Mouse (Mus musculus): ENCODE results near the gene Rnaseh1. TPM values are rescaled to one million over a fixed set of nuclear protein-coding genes. Genes with fewer than 3 reads are reported as not detected.

The Rnaseh1 gene
- polyA plus RNA-seq, 1 experiment from 2014 or later, result 23.9 TPM

- H3K9ac ChIP-seq, result no peak overlapping the region
- no peak for ATAC-seq (ENCODE audit: low read depth)
- H3K4me2 ChIP-seq, result no peak overlapping the region
- peaks cover 9% of the 10 kb centered on the region; the same call in 1 of the 2 replicates for H3K4me1 ChIP-seq (replicated peaks)
- WGBS, result 87% methylated on average over 2 of the region's 2 CpGs
- no peaks in the 10 kb centered on the region for H3K27me3 ChIP-seq
- peaks cover 14% of the 10 kb centered on the region for H3K36me3 ChIP-seq
- H3K27ac ChIP-seq (replicated peaks), result no peak overlapping the region
- no peak overlapping the region for H3K4me3 ChIP-seq
- no peaks in the 10 kb centered on the region for H3K9me3 ChIP-seq
These were observed 25.2 kb upstream of the Rnaseh1 start for GRCm38 (mm10) chr12:28624251-28624650.

GRCm38 (mm10) chr12:28625407-28625806 lies 24.0 kb upstream of the Rnaseh1 start:
- Histone ChIP-seq H3K9me3 (no peaks in the 10 kb centered on the region), H3K27me3 (no peaks in the 10 kb centered on the region), H3K27ac (replicated peaks) (no peak overlapping the region), H3K4me3 (no peak overlapping the region), H3K4me2 (no peak overlapping the region), H3K4me1 (replicated peaks) (peaks cover 9% of the 10 kb centered on the region; the same call in 1 of the 2 replicates), H3K9ac (no peak overlapping the region), H3K36me3 (peaks cover 26% of the 10 kb centered on the region)
- 85% methylated on average over 7 of the region's 7 CpGs for WGBS
- no peak for ATAC-seq (ENCODE audit: low read depth)

GRCm38 (mm10) chr12:28627092-28627491 lies 22.3 kb upstream of the Rnaseh1 start:
- 76% methylated on average over 4 of the region's 4 CpGs for WGBS
- ATAC-seq (ENCODE audit: low read depth), result no peak
- no peak overlapping the region for H3K9ac ChIP-seq

DNA sequence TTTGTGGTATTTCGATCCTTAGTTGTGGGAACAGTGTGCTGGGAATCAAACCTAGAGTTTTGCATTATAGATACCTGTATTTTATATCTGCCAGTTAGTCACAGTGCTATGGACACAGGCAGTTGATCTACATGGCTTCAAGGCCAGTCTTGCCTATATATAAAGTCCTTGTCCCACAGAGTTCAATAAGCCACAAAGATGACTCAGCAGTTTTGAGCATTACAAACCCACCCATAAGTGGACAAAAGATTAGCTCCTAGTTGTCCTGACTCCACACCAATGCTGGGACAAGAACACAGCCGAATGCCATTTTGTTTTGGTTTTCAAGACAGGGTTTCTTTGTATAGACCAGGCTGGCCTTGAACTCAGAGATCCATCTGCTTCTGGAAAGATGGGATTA lies 21.0 kb upstream of the Rnaseh1 start:
- H3K4me2 ChIP-seq, result no peak overlapping the region
- no peak overlapping the region for H3K4me3 ChIP-seq
- peaks cover 56% of the 10 kb centered on the region for H3K36me3 ChIP-seq
- H3K27ac ChIP-seq (replicated peaks), result no peak overlapping the region
- WGBS, result 93% methylated on average over 2 of the region's 2 CpGs
- no peak overlapping the region for H3K9ac ChIP-seq
- H3K27me3 ChIP-seq, result no peaks in the 10 kb centered on the region
- peaks cover 14% of the 10 kb centered on the region for H3K4me1 ChIP-seq (replicated peaks)
- H3K9me3 ChIP-seq, result no peaks in the 10 kb centered on the region
- ATAC-seq (ENCODE audit: low read depth), result no peak

More at GRCm38 (mm10) chr12:28627092-28627491, 22.3 kb upstream of the Rnaseh1 start:
- no peak overlapping the region for H3K4me3 ChIP-seq
- peaks cover 43% of the 10 kb centered on the region for H3K36me3 ChIP-seq
- H3K27me3 ChIP-seq, result no peaks in the 10 kb centered on the region
- H3K27ac ChIP-seq (replicated peaks), result no peak overlapping the region
- peaks cover 2% of the 10 kb centered on the region; the same call in 1 of the 2 replicates for H3K4me1 ChIP-seq (replicated peaks)
- no peaks in the 10 kb centered on the region for H3K9me3 ChIP-seq
- H3K4me2 ChIP-seq, result no peak overlapping the region

DNA sequence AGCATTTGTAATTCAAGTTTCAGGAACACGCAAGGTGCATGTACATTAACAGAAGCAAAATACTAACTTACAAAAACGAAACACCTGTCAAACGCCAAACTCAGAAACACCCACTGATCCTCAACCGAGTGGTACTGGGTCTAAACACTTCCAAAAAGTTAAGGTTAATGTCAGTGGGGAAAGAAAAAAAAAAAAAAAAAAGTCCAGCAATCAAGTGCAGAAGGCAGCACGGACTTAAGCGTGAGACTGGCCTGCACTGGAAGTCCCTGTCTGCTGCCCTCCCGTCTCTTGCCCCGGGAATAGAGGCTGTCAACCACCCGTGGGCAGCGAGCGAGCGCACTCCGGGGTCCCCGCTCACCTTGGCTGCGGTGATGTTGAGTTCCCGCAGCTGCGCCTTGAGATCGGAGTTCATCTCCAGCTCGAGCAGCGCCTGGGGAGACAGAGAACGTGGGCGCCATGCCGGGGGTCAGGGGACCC lies 14.3 kb upstream of the Rnaseh1 start:
- H3K9me3 ChIP-seq, result no peaks in the 10 kb centered on the region
- peak overlapping the region; percentile 88 for H3K4me2 ChIP-seq
- peak overlapping the region; percentile 95 for H3K4me3 ChIP-seq
- 2% methylated on average over 23 of the region's 23 CpGs for WGBS
- H3K4me1 ChIP-seq (replicated peaks), result peaks cover 30% of the 10 kb centered on the region
- H3K9ac ChIP-seq, result peak overlapping the region; percentile 100
- ATAC-seq (ENCODE audit: low read depth), result peak; percentile 23
- no peaks in the 10 kb centered on the region for H3K27me3 ChIP-seq
- H3K27ac ChIP-seq (replicated peaks), result peak overlapping the region; percentile 89
- peaks cover 39% of the 10 kb centered on the region for H3K36me3 ChIP-seq

DNA sequence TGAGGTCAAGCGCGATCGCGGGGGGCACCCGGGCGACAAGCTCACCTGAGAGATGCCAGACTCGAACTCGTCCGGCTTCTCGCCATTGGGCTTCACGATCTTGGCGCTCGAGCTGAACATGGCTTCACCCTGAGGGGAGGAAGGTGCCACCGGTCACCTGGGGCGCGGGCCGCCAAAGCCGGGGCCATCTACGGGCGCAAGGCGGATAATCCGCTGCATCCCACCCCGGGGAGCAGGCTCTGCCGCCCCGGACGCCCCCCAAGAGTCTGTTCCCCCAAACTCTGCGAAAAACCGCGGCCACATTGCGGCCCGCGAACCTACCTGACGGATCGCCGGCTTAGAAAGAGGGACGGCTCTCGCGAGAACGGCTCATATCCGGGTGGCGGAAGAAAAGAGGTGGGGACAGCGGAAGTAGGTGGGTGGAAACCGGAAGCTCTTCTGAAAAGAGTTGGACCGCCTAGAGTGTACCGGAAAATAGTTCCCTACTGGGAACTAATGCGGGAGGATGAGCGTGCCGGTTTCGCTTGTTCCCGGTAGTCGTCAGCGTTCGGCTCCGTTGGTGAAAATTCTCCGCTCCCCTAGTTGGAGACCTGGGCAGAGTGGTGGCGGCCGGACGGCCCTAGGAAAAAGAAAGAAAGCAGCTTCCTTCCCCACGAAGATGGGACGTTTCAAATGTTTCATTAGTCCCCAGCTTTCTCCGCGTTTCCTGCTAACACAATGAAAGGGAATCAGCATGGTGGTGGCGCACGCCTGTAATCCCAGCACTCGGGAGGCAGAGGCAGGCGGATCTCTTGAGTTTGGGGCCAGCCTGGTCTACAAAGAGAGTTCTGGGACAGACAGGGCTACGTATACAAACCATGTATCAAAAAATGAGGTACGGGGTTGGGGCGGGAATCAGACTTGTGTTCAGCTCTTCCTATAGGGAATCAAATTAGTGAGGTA lies 13.6 kb upstream of the Rnaseh1 start, which contains the start of gene Rps7:
Gene Rps7, minus strand, starts transcription at position 419 of the 942 bp plus-strand sequence.
- peaks cover 32% of the 10 kb centered on the region for H3K36me3 ChIP-seq
- peak within 1 kb of the TSS; percentile 88 for H3K4me2 ChIP-seq
- WGBS, result 5% methylated on average over 69 of the region's 69 CpGs
- peaks cover 30% of the 10 kb centered on the region for H3K4me1 ChIP-seq (replicated peaks)
- ATAC-seq (ENCODE audit: low read depth), result peak; percentile 97
- H3K4me3 ChIP-seq, result peak within 1 kb of the TSS; percentile 95
- H3K9me3 ChIP-seq, result no peaks in the 10 kb centered on the region
- H3K27ac ChIP-seq (replicated peaks), result peak within 1 kb of the TSS; percentile 89
- H3K9ac ChIP-seq, result peak within 1 kb of the TSS; percentile 100
- no peaks in the 10 kb centered on the region for H3K27me3 ChIP-seq

- Histone ChIP-seq H3K27ac (replicated peaks) (no peak overlapping the region), H3K9ac (no peak overlapping the region), H3K9me3 (no peaks in the 10 kb centered on the region), H3K4me1 (replicated peaks) (peaks cover 30% of the 10 kb centered on the region), H3K36me3 (peaks cover 25% of the 10 kb centered on the region), H3K4me3 (peak overlapping the region; percentile 95), H3K4me2 (peak overlapping the region; percentile 88), H3K27me3 (no peaks in the 10 kb centered on the region)
- ATAC-seq (ENCODE audit: low read depth), result no peak
- WGBS, result 86% methylated on average over 6 of the region's 6 CpGs
These were observed 12.9 kb upstream of the Rnaseh1 start for GRCm38 (mm10) chr12:28636543-28636942.

DNA sequence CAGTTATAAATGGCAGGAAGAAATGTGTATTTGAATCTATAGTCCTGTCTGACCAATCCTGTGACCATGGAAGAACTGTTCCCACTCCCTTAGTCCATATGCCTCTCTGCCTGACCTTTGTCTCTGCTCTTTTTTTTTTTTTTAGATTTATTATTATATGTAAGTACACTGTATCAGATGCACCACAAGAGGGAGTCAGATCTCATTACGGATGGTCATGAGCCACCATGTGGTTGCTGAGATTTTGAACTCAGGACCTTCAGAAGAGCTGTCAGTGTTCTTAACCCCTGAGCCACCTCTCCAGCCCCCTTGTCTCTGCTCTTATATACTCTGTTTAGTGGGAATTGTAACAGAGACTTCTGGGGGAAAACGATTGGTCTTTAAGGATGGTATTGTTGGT lies 10.6 kb upstream of the Rnaseh1 start:
- no peak overlapping the region for H3K9ac ChIP-seq
- H3K27ac ChIP-seq (replicated peaks), result no peak overlapping the region
- WGBS, result 67% methylated on average over 2 of the region's 2 CpGs
- H3K27me3 ChIP-seq, result peaks cover 10% of the 10 kb centered on the region; the same call in 1 of the 2 replicates
- ATAC-seq (ENCODE audit: low read depth), result no peak
- H3K4me1 ChIP-seq (replicated peaks), result peaks cover 12% of the 10 kb centered on the region
- no peak overlapping the region for H3K4me3 ChIP-seq
- no peak overlapping the region for H3K4me2 ChIP-seq
- H3K36me3 ChIP-seq, result peaks cover 2% of the 10 kb centered on the region
- no peaks in the 10 kb centered on the region for H3K9me3 ChIP-seq

DNA sequence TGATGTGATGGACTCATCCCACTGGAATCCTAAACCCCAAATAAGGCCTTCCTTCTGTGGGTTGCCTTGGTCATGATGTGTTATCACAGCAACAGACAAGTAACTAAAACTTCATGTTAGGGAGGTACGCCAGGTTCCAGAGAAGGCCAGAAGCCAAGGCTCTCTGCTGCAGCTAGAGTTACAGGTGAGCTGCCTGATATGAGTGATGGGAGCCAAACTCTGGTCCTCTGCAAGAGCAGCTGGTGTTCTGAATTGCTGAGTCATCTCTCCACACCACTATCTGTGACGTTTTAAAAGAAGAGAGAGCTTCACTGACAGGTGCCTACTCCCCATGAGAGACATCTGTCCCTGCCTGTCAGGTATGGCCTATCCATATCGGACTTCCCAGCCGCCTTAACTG lies 13.2 kb downstream of the Rnaseh1 start:
- no peak overlapping the region for H3K9ac ChIP-seq
- no peak overlapping the region for H3K27ac ChIP-seq (replicated peaks)
- H3K9me3 ChIP-seq, result no peaks in the 10 kb centered on the region
- H3K36me3 ChIP-seq, result peaks cover 45% of the 10 kb centered on the region
- 84% methylated on average over 4 of the region's 4 CpGs for WGBS
- H3K4me1 ChIP-seq (replicated peaks), result no peaks in the 10 kb centered on the region
- no peaks in the 10 kb centered on the region for H3K27me3 ChIP-seq
- no peak overlapping the region for H3K4me3 ChIP-seq
- ATAC-seq (ENCODE audit: low read depth), result no peak
- no peak overlapping the region for H3K4me2 ChIP-seq

- Histone ChIP-seq H3K4me3 (no peak overlapping the region), H3K27me3 (no peaks in the 10 kb centered on the region), H3K4me2 (no peak overlapping the region), H3K9me3 (no peaks in the 10 kb centered on the region), H3K9ac (no peak overlapping the region), H3K27ac (replicated peaks) (no peak overlapping the region), H3K4me1 (replicated peaks) (no peaks in the 10 kb centered on the region), H3K36me3 (peaks cover 9% of the 10 kb centered on the region; the same call in 1 of the 2 replicates)
- WGBS, result 68% methylated on average over 4 of the region's 4 CpGs
- no peak for ATAC-seq (ENCODE audit: low read depth)
These were observed 17.3 kb downstream of the Rnaseh1 start for GRCm38 (mm10) chr12:28666734-28667133.

DNA sequence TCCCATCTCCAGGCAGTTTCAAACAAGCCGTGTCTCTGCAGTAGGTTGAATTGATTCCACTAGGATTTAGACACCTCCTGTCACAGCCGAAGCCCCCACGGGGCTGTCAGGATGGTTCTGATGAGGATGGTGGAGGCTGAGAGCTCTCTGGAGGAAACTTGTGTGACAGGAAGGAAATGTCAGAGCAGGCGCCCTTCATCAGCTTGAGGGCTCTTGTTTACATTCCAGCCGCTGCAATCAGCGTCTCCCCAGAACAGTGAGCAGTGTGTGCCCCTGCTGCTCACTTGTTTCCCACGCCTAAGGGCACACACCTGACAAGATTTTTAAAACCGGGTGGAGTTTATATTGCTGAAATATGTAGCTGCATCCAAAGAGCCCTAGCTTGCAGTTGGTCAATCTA lies 17.9 kb downstream of the Rnaseh1 start:
- H3K9me3 ChIP-seq, result no peaks in the 10 kb centered on the region
- H3K4me1 ChIP-seq (replicated peaks), result no peaks in the 10 kb centered on the region
- no peaks in the 10 kb centered on the region for H3K27me3 ChIP-seq
- H3K4me2 ChIP-seq, result no peak overlapping the region
- WGBS, result 57% methylated on average over 8 of the region's 8 CpGs
- peaks cover 5% of the 10 kb centered on the region; the same call in 1 of the 2 replicates for H3K36me3 ChIP-seq
- H3K9ac ChIP-seq, result no peak overlapping the region
- H3K4me3 ChIP-seq, result no peak overlapping the region
- ATAC-seq (ENCODE audit: low read depth), result no peak
- H3K27ac ChIP-seq (replicated peaks), result no peak overlapping the region

DNA sequence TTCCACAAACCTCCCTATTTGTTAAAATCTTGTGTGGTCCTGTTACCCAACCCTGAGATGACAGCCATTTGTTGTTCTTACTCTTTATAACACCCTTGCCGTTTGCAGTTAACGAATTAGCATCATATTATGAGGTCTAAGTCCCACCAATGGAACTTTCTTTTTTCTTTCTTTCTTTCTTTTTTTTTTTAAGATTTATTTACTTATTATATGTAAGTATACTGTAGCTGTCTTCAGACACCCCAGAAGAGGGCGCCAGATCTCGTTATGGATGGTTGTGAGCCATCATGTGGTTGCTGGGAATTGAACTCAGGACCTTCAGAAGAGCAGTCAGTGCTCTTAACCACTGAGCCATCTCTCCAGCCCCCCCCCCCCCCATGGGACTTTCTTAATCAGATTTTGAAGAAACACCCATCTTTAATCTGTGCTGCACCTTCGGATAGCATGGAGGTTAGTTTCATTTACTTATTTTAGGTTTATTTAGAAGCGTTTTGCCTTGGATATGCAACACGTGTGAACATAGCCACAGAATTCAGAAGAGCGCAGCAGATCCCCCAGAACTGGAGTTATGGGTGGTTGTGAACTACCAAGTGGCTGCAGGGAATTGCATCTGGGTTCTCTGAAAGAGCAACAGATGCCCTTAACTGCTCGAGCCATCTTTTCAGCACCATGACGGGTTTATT lies 24.8 kb downstream of the Rnaseh1 start:
- Histone ChIP-seq H3K4me1 (replicated peaks) (peaks cover 9% of the 10 kb centered on the region), H3K9me3 (no peaks in the 10 kb centered on the region), H3K4me3 (peak overlapping the region; percentile 51), H3K27ac (replicated peaks) (peak overlapping the region; percentile 94; the same call in 1 of the 2 replicates), H3K9ac (no peak overlapping the region; the same call in 1 of the 2 replicates), H3K27me3 (no peaks in the 10 kb centered on the region), H3K4me2 (peak overlapping the region; percentile 59), H3K36me3 (no peaks in the 10 kb centered on the region)
- no peak for ATAC-seq (ENCODE audit: low read depth)
- 88% methylated on average over 10 of the region's 10 CpGs for WGBS

Data from neural tube, embryonic 13.5 days (tissue).